Mouse (Mus musculus) brain, embryonic 14.5 days (tissue): ENCODE results near the gene Gm10961. TPM values are rescaled to one million over a fixed set of nuclear protein-coding genes. Genes with fewer than 3 reads are reported as not detected.

Experiments
- DNase-seq: peaks from one replicate; pipeline ENCODE4 v3.0.0-alpha.2; 2011; ENCODE audit warnings: low read depth
- CTCF ChIP-seq: fragments of 200-500 bp; IDR thresholded peaks from 2 replicates; pipeline ENCODE4 v1.5.1; 2012; ENCODE audit warnings: inconsistent platforms, mild to moderate bottlenecking, moderate library complexity, borderline replicate concordance; ENCODE audit not compliant: insufficient read depth, insufficient read length; ENCODE audit errors: extremely low read depth
- POLR2A ChIP-seq: fragments of 200-500 bp; IDR thresholded peaks from 2 replicates; pipeline ENCODE4 v1.6.1; 2012; ENCODE audit warnings: mild to moderate bottlenecking, inconsistent platforms, borderline replicate concordance; ENCODE audit not compliant: poor library complexity, insufficient read depth, insufficient read length, severe bottlenecking; ENCODE audit errors: extremely low read depth
- polyA plus RNA-seq: library from polyadenylated mRNA; depleted of rRNA; stranded (reverse); fragments of >200 nt; gene quantifications from 2 replicates; pipeline ENCODE4 v1.2.3, GENCODE M21; 2012; rRNA removed

The Gm10961 gene
- polyA plus RNA-seq, 1 experiment = not detected

GRCm38 (mm10) chr3:107652968-107653367, 21.8 kb downstream of the Gm10961 start:
- TF ChIP-seq CTCF (no peak), POLR2A (no peak)
- DNase-seq = no peak

DNA sequence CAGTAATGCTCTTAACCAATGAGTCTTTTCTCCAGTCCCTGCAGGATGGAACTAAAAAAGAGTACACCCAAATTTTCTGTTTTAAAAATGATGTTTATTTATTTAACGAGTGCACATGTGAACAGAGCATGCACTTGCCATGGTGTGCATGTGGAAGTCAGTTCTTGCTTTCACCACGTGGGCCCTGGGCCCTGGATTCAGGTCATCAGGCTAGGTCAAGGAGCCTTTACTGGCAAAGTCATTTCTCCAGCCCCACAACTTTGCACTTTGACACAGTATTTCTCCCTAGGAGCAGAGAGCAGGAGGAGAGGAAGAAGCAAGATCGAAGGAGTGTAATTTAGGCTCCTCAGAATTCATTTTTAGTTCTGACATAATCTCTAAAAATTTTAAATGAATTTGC, 23.7 kb downstream of the Gm10961 start:
- no peak for TF ChIP-seq CTCF
- TF ChIP-seq POLR2A = no peak
- no peak for DNase-seq

GRCm38 (mm10) chr3:107655491-107655890, 24.4 kb downstream of the Gm10961 start:
- DNase-seq = no peak
- TF ChIP-seq CTCF (no peak), POLR2A (no peak)

DNA sequence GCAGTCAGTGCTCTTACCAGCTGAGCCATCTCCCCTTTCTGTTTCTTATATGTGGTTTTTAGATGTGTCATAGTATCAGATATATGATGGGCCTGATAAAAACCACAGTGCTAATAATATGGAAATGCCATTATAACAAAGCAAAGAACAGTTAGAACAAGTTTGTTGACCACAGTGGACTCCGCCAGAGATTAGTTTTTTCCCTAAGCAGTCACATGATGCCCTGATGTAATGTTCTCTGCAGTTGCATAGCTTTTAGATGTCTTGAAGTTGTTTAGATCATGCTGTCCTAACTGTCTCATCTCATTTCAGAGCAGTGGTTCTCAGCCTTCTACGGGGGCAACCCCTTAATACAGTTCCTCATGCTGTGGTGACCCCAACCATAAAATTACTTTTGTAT, 25.0 kb downstream of the Gm10961 start:
- no peak for DNase-seq
- no peak for TF ChIP-seq POLR2A
- TF ChIP-seq CTCF = no peak

DNA sequence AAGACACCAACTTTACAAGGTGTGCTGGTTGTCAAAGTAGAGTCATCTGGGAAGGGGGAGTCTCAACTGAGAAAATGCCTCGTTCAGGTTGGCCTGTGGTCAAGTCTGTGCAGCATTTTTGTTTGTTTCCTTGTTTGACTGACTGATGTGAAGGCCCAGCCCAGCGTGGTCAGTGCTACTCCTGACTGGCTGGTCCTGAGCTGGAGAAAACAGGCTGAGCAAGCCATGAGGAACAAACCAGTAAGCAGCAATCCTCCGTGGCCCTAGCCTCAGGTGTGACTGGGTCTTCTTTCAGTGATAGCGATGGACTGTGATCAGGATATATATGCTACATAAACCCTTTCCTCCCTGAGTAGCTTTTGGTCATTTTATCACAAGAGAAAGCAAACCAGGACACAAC, 25.8 kb downstream of the Gm10961 start:
- no peak for TF ChIP-seq POLR2A
- TF ChIP-seq CTCF = no peak

GRCm38 (mm10) chr3:107659000-107659399, 27.9 kb downstream of the Gm10961 start:
- no peak for DNase-seq
- TF ChIP-seq CTCF = no peak
- TF ChIP-seq POLR2A = no peak

More for the DNA sequence above, 25.8 kb downstream of the Gm10961 start:
- DNase-seq = no peak

GRCm38 (mm10) chr3:107664641-107665040, 33.5 kb downstream of the Gm10961 start:
- TF ChIP-seq CTCF (no peak), POLR2A (no peak)
- DNase-seq = no peak

DNA sequence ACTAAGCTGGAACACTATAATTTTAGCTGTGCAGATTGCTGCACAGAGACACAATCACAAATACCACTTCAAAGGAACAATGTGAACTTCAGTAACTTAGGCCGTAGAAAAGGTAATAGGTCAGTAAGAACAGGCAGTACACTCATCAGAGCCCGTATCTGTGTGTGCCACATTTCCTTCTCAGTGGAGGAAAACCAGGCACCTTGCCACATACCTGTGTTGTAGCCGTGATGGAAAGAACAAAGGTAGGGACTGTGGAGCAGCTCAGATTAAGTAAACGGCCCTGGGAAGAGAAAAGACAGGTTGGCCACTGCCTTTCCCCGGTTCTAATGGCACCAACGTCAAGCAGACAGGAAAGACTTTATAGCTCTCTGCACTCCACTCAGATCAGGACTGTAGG, 36.3 kb downstream of the Gm10961 start:
- DNase-seq = no peak
- TF ChIP-seq CTCF = no peak
- no peak for TF ChIP-seq POLR2A

- DNase-seq = no peak
- TF ChIP-seq POLR2A (no peak), CTCF (no peak)
These were observed 37.7 kb downstream of the Gm10961 start for GRCm38 (mm10) chr3:107668786-107669185.

DNA sequence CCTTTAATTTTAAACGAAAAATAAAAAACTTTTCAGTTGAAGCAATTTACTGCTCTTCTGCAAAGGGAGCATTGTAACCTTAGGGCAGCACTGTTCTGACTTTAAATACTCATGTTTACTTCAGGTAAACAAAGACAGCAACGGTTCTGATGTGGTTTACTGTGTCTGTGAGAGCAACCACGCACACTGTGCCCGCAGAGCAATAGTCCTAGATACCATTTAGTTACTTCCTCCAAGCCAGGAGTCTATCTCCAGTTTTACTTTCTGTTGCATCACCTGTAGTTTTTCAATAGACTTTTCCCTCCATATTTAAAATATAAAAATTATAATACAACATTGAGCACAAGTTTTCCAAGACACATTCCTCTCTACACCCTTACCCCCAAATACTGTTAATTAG, 39.4 kb downstream of the Gm10961 start:
- TF ChIP-seq CTCF (no peak), POLR2A (no peak)
- DNase-seq = no peak

DNA sequence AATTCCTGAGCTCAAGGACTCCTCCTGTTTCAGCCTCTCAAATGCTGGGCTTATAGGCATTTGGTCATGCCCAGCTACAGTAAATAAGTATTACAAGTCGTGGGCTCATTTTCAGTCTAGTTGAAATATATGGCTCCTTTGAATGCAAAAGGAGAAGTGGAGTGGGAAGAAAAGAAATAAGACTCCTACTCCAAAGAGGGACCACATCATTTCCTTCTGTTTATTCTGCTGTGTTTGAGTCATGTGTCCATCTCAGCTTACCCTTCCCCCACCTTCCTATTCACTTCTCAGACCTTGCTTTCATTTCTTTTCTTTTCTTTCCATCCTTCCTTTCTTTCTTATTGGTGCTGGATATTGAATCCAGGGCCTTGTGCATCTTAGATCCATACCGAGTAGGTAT, 40.4 kb downstream of the Gm10961 start:
- TF ChIP-seq CTCF = no peak
- TF ChIP-seq POLR2A = no peak
- DNase-seq = no peak

DNA sequence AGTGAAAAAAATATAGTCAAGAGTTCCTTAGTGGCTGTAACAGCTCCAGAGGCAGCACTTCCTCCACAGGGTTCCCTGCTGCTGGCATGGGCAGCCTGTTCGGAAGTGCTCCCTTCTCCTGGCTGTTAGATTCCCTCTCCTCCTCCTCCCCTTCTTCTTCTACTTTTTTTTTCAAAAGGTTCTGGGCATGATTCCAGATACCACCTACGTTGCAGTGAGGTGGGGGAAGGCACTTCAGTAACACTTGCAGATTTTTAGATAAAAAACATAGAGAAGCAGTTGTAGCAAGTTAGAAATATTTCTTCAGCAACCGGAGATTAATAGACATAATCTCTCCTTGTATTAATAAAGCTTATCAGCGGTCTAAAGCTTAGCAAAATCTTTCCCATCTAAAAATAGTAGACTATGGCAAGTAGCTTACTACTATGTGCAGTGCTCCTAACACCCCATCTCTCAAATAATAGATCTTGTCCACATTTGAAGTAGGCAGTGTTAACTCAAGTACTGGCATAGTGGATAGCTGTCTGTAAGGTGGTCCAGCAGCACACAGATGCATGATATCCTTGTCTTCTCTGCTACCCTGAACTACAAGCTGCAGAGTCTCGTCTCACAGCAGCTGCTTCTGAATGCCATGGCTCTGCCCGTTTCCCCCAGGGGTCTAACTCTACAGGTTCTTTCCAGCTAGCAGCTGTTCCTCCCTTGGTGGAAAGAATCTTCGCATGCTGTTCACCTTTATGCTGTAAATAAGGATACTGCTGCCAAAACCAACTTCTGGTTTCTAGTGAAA, 49.9 kb downstream of the Gm10961 start:
- DNase-seq = peak; percentile 83
- TF ChIP-seq POLR2A = no peak
- no peak for TF ChIP-seq CTCF

Other genes starting within 250 kb of the Gm10961 start
- gene Kcnc4, start 171.8 kb upstream of the Gm10961 start, polyA plus RNA-seq = 8.9 and 13.3 TPM in 2 replicates
- gene Slc6a17, start 113.3 kb upstream of the Gm10961 start, polyA plus RNA-seq = 37.6 and 40.2 TPM in 2 replicates
- gene Ubl4b, start 76.2 kb upstream of the Gm10961 start, polyA plus RNA-seq = not detected in 2 replicates
- gene Alx3, start 36.3 kb upstream of the Gm10961 start, polyA plus RNA-seq = 1.2 and 2.4 TPM in 2 replicates
- 215 and 216 TPM in 2 replicates for gene Strip1, start 372 bp downstream of the Gm10961 start, polyA plus RNA-seq
- gene Ahcyl1, start 65.2 kb downstream of the Gm10961 start, polyA plus RNA-seq = 173 and 195 TPM in 2 replicates
- gene Csf1, start 129.1 kb downstream of the Gm10961 start, polyA plus RNA-seq = 6.4 and 8.5 TPM in 2 replicates
- not detected in 2 replicates for gene Eps8l3, start 245.9 kb downstream of the Gm10961 start, polyA plus RNA-seq